Mouse (Mus musculus): ENCODE measurements around the gene Drc3. TPM values are rescaled to one million over a fixed set of nuclear protein-coding genes. Genes with fewer than 3 reads are reported as not detected.

Gene Drc3
- total RNA-seq, 2 experiments from 2014 or later = 1.6 to 2.3 TPM

DNA sequence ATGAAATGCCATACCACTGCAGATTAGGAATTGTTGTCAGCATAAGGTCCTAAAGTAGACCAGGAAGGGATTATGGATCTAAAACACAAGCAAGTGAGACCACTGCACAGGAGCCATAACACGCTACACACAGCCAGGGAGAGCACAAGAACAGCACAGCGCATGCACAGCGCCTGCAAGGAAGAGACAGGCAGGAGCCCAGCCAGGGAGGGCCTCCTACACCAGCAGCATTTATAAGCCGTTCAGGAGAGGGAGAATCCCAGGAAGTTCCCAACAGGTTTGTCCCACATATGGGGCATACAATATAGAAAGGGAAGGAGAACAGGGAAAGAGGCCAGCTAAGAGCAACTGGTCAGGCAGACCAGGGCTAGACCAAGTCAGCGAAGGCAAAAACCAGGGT, 19.7 kb upstream of the Drc3 start:
- intact Hi-C loops (cut with DNase I) = no loop called here
- no peak for DNase-seq

DNA sequence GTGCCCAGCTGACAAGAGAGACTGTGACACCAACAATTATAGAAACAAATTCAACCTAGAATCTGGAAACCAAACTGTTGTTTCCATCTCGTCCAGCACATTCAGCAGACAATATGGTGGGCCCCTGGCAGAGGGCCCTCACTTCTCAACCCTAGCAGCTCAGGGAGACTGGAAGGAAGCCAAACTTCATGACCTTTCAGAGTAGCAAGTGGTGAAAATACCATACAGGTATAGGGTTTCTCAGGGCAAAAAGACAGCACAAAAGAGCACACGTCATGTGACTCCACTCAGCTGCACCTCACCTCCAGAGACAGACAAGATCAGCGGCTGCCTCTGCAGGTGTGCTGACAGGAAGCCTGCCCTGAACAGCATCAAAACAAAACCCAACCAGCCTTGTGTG, 19.0 kb upstream of the Drc3 start:
- intact Hi-C loops (cut with DNase I) = no loop called here

DNA sequence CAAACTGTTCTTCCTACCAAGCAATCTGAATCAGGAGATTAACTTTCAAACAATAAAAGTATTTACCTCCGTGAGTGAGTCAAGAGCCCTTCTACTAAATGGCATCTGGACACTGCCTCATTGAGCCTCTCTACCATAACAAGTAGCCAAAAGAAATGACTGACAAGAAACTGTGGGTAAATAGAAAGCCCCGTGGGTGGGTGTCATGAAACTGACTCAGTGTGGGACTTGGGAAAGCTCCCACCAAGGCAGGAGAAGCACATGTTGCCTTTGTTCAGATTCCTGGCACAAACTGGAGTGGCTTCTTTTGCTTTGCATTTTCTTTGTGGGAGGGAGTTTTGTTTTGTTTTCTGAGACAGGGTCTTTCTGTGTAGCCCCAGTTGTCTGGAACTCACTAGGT, 17.4 kb upstream of the Drc3 start:
- intact Hi-C loops (cut with DNase I) = loop anchor here (5.0 kb wide), 1 partner anchor 133 kb away; no protein-coding TSS in a partner anchor
- DNase-seq = no peak

More for the DNA sequence above, 19.0 kb upstream of the Drc3 start:
- no peak for DNase-seq

DNA sequence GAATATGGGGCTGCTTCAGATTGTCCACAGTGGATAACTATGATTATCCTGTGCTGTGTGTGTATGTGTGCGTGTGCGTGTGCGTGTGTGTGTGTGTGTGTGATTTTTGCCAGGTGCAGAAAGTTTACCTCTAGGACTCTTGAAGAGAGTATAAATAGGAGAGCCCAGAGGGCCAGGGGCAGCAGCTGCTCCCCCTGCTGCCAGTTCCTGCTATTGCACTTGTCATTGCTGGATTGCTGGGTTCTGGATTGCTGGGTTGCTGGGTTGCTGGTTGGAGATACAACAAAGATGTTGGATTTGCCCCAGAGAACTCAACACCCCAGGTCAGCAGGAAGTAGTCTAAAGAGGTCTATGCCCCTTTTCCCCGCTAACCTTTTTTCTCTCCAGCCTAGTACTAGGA, 14.8 kb upstream of the Drc3 start:
- DNase-seq = peak; percentile 46 to 67
- intact Hi-C loops (cut with DNase I) = loop anchor here (5.0 kb wide), 1 partner anchor 136 kb away; no protein-coding TSS in a partner anchor

DNA sequence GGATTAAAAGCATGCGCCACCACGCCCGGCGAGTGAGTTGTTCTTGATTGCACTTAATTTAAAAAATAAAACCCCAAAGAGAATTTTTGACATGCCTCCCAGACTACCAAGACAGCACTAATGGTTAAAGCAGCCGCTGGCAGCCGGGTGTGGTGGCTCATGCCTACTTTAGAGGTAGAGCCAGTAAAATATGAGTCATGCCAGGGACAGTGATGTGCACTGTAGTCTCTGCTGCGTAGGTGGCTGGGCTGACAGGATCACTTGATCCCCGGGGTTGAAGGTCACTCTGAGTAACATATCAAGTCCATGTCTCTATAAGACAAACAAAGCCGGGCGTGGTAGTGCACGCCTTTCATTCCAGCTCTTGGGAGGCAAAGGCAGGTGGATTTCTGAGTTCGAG, 13.8 kb upstream of the Drc3 start:
- no peak for DNase-seq
- intact Hi-C loops (cut with DNase I) = loop anchor here (5.0 kb wide), 1 partner anchor 137 kb away; no protein-coding TSS in a partner anchor

DNA sequence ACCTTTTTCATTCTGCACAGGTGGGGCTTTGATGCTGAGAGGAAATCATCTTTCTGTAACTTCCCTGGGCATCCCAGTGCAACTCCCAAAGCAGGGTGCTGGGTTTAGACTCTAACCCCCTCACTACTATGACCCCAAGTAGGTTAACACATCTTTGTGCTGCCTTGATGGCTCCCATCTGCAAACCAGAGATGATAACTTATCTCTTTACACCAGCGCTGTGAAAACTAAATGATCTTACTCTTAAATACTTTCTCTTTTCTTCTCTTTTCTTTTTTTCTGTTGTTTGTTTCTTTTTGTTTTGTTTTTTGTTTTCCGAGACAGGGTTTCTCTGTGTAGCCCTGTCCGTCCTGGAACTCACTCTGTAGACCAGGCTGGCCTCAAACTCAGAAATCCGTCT, 7.3 kb upstream of the Drc3 start:
- intact Hi-C loops (cut with DNase I) = no loop called here
- DNase-seq = no peak

DNA sequence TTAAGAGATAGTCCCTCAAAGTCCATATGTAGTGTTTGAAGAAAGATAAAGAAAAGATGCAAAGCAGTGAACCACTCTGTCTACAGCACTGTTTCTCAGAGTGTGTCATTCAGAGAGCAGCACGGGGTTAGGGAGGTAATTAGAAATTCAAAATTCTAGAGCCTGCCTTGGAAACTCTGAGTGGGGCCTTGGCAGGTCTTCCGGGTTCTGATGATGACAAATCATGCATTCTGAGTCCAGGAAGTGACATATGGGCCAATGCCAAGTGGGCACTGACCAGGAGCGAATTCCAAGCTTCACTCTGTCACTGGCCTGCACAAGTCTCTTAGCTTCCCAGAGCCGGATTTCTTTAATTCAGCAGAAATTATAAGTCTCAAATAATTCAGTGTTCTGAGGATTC, 6.6 kb upstream of the Drc3 start:
- peak; percentile 44 to 56 for DNase-seq
- intact Hi-C loops (cut with DNase I) = no loop called here

DNA sequence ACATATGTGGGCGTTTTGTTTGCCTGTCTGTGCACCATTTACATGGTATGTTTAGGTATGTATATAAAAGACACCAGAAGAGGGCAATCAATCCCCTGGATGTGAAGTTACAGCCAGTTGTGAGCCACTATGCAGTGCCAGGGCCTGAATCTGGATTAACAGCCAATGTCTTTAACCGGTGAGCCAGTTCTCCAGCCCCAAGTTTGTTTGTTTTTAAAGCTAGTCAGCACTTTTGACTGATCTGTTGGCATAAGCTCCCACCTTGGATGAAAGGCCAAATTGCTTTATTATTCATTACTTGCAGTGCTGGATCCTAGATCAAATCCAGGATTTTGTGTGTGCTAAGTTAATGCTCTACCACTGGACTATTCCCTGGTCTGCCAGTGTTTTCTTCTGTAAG, 1.7 kb upstream of the Drc3 start:
- no peak for DNase-seq
- intact Hi-C loops (cut with DNase I) = loop anchor here (5.0 kb wide), 2 partner anchors 44 to 244 kb away; partner anchors contain the start of gene Rai1

DNA sequence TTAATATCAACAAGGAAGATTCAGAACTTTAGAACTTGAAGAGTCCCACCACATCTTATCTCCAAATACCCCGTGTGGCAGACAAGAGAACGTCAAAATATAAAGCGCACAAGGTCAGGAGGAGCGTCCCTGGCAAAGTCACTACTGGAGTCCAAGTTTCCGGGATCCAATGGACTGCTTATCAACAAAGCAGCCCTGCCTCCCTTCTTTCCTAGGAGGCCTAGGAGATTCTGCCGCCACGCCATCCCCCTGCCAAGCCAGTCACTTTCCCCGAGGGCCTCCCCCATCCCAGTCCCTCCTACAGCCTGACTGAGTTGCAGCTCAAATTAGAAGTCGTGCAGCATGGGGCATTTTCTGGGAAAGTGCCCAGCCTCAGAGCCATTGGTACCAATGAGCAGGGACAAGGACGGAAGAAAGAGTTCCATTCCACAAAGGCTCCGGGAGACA, 1.2 kb upstream of the Drc3 start:
- DNase-seq = peak; percentile 66 to 73
- intact Hi-C loops (cut with DNase I) = loop anchor here (2.0 to 5.0 kb wide), 3 partner anchors 45 to 245 kb away; partner anchors contain the start of gene Rai1

DNA sequence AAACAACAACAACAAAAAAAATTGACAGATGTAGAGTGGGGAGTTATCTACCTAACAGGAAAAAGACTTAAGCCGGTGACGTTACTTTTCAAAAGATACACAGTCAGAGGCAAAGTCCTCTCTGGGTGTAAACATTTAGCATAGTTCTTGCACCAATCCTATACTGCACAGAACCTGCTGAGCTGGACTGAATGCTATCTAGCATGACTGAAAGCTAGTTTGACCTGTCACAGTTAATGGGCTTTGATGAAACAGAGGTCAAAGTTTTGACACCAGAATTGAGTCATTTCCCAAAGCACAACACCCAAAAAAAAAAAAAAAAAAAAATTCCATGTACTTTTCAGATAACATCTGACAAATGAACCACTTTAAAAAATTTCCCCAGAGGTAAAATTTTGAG, 2.8 kb downstream of the Drc3 start:
- intact Hi-C loops (cut with DNase I) = no loop called here

DNA sequence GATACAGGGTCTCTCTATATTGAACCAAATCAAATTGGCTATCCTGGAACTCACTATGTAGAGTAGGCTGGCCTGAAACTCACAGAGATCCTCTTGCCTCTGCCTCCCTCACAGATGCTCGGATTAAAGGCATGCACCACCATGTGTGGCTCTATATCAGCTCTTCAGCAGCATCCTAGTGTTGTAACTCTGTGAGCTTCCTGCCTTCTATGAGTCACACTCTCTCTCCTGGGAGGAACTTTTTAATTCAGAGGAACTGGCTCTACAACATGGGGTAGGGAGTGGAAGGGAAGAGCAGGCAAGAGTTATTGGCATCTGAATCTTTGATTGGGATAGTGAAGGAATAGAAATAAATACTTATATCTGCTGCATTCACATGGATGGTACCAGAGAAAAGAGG, 4.0 kb downstream of the Drc3 start:
- intact Hi-C loops (cut with DNase I) = no loop called here
- DNase-seq = no peak

More for the DNA sequence above, 2.8 kb downstream of the Drc3 start:
- DNase-seq = no peak

DNA sequence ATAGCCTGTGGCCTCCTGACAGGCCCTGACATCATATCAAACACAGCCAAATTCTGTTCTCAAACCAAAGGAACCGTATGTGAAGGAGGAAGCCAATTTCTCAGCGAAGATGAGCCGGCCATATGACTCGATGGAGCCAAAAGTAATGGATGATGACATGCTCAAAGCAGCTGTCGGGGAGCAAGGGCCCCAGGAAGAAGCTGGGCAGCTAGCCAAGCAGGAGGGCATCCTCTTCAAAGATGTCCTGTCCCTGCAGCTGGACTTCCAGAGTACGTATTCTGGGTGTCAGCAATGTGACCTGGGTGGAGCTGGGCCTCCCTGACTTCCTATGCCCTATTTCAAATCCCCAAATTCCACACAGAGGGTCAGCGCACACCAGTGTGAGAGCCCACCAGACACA, 5.4 kb downstream of the Drc3 start:
- DNase-seq = no peak
- intact Hi-C loops (cut with DNase I) = no loop called here

DNA sequence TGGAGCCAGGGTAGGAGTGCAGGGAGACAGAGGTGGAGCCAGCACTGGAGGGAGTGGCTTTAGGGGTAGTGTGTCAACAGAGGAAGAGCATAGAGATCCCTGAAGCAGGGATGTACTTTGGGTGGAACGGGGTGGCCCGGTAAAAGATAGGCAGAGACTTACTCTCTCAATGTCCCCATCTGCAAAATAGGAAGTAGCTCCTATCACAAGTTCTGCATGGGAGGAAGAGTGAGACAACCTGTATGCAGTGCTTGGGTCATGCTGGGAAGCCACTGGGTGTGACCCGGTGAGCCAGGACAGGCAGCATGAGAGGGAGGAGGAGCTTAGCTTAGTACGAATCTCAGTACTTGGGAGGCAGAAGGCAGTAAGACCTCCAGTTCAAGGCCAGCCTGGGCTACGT, 6.0 kb downstream of the Drc3 start:
- no peak for DNase-seq
- intact Hi-C loops (cut with DNase I) = no loop called here

DNA sequence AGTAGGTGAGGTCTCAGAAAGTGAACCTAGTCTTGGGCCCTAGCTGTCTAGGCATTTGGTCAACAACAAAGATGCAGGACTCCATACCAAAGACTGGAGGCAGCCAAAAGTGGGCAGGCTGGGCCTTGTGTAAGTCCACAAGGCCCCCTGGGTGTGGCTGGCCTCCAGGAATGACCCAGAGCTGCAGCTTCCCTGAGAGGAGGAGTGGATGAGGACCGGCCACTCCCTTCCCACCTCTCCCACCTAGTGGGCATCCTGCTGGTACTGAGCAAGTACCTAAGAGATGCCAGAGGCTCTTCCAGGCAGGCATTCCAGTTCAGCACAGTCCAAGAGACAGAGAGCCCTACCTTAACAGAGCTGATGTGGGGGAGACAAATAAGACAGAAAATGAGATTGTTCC, 6.8 kb downstream of the Drc3 start:
- intact Hi-C loops (cut with DNase I) = no loop called here

DNA sequence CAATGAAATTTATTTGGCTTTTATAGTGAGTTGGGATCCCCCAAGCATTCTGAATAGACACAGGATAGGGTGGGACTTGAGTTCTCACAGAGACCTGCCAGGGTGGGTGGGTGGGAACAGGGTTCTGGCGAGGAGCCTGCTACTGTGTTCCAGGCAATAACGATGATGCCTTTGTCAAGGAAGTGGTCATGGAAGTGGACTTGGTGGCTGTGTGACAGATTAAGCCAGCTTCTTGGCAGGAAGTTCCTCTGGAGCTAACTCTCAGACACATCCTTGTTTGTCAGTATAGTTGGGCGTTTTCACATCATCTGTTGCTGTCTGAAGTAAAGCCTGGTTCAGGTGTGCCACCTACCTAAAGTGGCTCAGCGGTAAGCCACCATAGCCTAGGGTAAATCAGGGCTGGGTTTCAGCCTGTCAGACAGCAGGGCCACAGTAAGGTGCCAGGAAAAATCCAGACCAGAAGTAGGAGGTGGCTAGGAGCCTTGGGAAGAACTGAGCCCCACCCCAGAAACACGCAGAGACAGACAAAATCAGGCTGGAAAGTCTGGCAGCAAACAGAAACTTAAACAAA, 7.6 kb downstream of the Drc3 start:
- intact Hi-C loops (cut with DNase I) = no loop called here
- DNase-seq = peak; percentile 29 to 36

More for the DNA sequence above, 6.8 kb downstream of the Drc3 start:
- no peak for DNase-seq

DNA sequence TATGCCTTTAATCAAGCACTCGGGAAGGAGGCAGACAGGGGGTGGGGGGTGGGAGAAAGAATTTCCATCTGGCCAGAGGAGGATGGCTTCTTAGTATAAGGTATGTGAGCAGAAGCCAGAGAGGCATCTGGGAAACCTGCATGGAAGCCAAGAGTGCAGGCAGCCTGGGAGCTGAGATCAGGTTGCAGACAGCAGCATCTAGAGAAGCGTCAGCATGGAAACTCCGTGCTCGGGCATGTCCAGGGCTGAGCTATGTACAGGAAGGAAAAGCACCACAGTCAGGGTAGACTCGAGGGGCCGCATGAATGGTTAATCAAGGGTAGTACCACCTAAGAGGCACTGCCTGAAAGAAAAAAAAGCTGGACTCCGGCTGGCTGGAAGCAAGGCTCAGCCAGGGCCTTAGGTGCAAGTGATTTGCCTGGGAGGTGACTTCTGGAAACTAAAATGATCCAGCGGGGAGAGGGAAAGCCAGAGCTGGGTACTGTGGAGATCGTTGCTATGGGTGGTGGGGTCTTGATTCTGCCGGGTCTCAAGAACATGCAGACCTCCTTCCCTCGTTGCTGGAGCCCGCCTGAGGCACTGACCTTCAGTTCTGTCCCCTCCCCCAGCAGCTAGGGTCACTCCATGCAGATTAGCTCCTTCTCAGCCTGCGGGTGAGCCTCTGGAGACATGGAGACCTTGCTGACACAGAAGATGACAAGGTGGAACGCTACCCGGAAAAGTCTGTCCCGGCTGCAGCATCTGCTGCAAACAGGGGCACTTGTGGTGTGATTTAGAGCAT, 13.3 kb downstream of the Drc3 start:
- intact Hi-C loops (cut with DNase I) = no loop called here
- peak in 1 of 2 experiments; percentile 21 for DNase-seq

DNA sequence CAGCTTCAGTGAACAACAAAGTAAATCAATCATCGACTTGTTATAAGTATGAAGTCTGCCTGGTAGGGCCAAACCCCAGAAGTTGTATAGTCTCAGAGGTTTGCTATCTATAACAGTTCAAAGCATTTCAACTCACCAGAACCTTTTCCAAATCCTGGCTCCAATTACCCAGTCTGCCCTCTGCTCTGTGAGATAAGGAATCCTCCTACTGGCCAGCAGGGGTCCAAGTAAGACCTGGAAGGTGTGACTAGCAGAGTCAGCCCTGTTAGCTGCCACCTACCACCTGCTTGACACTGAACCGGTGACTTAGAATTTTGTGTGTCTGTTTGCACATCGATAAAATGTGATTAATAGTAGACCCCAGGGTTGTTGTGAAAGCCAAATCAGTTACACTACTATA, 14.1 kb downstream of the Drc3 start:
- no peak for DNase-seq

DNA sequence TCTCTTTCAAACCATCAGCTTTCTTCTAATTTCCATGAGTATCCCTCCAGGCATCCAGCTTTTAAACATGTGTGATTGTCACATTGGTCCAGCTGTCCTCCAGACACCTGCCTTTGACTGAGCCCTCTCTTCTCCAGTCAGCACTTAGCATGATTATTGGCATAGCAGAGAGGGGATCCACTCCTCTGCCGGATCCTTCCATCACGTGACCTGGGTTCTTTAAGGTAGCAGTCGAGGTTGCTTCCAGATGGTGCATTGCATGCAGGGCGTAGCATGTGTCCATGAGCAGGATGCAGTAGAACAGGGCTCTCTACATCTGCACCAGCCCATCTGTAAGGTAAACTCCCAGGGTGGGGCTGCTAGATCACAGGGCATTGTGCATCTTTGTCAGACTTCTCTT, 15.8 kb downstream of the Drc3 start:
- intact Hi-C loops (cut with DNase I) = no loop called here
- no peak for DNase-seq

More for the DNA sequence above, 14.1 kb downstream of the Drc3 start:
- intact Hi-C loops (cut with DNase I) = no loop called here

DNA sequence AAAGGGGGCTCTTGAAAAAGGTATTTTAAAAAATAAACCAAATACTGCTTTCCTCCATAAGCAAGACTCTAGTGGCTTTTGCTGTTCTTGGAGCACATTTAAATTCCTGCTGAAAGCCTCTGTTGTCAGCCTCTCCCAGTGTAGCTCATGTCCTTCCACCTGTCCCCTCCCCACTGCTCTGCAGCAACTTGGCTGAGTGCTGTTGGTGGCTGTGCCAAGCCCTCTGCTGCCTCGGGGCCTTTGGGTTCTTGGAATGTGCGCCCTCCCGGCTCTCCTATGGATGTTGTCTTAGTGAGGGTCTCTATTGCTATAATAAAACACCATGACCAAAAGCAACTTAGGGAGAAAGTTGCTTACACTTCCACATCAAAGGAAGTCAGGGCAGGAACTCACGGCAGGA, 16.3 kb downstream of the Drc3 start:
- intact Hi-C loops (cut with DNase I) = no loop called here
- DNase-seq = no peak

DNA sequence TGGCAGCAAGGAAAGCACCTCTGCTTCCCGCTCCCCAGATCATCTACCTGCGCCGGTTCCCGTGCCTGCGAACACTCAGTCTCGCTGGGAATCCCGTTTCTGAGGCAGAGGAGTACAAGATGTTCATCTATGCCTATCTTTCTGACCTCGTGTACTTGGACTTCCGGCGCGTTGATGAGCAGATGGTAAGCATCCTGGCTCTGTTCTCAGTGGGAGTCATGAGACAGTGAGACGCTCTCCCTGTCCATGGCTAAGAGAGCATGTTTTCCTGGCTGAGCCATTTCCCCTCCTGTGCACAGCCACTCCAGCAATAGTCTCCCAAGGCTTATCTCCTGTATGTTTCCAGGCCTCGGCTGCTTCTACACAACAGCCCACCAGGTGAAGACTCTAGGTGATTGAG, 17.3 kb downstream of the Drc3 start:
- intact Hi-C loops (cut with DNase I) = no loop called here
- DNase-seq = no peak

DNA sequence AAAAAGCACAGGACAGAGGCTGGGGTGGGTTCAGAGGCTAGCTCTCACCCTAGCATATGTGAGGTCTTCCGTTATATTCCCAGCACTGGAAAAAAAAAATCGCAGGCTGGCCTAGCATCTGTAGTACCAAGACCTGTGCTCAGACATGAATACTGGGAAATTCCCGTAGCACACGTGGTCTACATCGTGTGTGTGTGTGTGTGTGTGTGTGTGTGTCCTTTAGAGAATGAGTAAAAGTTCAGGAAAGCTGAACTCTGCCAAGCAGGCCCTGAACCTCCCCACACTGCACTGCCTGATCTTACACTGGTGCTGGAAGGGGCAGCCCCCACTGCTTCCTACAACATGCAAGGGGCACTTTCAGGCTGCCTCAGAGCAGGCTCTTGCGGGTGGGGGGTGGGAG, 21.4 kb downstream of the Drc3 start:
- no peak for DNase-seq
- intact Hi-C loops (cut with DNase I) = no loop called here

DNA sequence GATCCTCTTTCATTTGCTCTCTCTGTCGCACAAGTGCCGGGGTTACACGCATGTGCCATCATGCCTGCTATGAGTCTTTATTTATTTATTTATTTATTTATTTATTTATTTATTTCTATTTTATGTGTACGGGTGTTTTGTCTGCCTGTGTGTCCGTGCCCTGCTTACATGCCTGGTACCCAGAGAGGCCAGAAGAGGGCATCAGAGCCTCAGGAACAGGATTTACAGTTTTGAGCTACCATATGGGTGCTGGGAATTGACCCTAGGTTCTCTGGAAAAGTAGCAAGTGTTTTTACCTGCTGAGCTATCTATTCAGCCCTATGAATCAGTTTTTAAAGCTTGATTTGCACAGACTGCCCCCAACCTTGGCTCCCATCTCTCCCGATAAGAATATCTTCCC, 30.4 kb downstream of the Drc3 start:
- intact Hi-C loops (cut with DNase I) = no loop called here

More for the DNA sequence above, 30.4 kb downstream of the Drc3 start:
- no peak for DNase-seq

Measured in heart, postnatal 10 days (tissue).